Mouse (Mus musculus) hematopoietic stem cell, adult 5-6 weeks (primary cell): Measurements from ENCODE around the gene Tmem238l. TPM values are rescaled to one million over a fixed set of nuclear protein-coding genes. Genes with fewer than 3 reads are reported as not detected.
A peak's percentile ranks its signal among the peaks of the same experiment; 100 is the strongest.

Source experiments
- ATAC-seq, 2 experiments: fragments of 125-278 bp in 1 of 2; replicated peaks in 1 of 2; 2 replicates each; pipeline ENCODE4 v1.8.0; 2016 to 2017; ENCODE audit warnings: inconsistent platforms in 2 of 2, mild to moderate bottlenecking in 2 of 2, moderate number of reproducible peaks in 2 of 2, low read depth in 1 of 2, moderate TSS enrichment in 1 of 2; ENCODE audit not compliant: low FRiP score in 2 of 2, poor library complexity in 2 of 2, severe bottlenecking in 2 of 2, insufficient read depth in 1 of 2, low TSS enrichment in 1 of 2
- total RNA-seq: library from RNA; stranded (forward); fragments of 172-1452, 232-1000 nt; gene quantifications from 2 replicates; pipeline ENCODE4 v1.2.3, GENCODE M21; 2017

Tmem238l gene
- total RNA-seq, 1 experiment from 2014 or later = not detected

DNA sequence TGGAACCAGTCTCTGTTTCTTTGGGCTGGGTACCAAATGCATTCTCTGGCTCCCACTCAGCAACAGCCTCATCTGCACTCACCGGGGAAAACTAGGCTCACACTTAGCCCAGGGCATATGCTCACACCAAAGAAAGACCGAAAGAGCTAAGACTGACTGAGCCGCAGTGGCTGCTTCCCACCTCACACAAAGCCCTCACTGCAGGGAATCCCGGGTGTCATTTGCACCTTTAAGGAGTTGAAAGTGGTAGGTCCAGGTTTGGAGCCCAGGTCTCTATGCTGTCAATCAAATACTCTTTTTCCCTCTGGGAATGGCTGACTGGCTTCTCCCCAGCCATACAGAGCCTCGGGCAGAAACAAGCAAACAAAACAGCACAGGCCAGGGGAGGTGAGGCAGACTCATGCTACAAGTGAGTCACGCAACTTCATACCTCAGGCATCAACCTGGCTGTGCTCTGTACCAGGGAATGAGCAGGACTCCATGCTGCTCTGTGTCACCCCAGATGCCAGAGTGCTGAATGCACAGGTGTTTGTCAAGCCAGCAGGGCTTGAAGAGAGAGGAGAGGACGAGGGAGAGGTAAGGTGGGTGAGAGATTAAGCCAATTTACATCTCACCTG, 10.2 kb downstream of the Tmem238l start:
- no peak for ATAC-seq

DNA sequence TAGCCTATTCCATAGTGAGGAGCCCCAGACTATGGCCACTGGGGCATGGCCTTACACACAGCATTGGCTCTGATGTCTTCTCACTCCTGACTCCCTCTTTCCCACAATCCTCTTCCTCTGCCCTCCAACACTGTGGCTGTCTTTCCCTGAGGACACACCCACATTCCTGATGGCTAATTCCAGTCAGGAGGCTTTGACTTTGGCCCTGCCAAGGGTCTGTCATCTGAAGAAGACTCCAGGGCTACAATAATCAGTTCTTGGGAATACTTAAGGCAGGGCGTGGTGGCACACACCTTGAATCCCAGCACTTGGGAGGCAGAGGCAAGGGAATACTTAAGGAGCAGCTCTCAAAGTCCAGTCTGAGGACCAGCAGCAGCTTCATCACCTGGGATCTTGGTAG, 12.1 kb downstream of the Tmem238l start:
- no peak for ATAC-seq

DNA sequence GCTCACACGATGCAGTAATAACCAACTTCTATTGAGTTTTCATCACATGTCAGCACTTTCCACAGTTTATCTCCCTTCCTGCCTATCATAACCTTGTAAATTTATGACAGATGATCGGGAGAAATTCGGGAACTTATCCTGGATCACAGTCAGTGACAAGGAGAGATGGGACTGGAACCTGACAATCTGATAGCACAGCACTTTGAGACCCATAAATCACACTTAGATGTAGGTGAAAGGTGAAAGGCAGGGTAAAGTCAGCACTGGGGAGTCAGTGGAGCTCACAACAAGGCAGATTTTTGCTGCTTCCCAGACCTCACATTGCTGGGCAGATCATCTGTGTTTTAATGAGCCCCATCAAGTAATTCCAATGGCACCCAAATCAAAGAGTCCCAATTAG, 17.1 kb downstream of the Tmem238l start:
- ATAC-seq = no peak

DNA sequence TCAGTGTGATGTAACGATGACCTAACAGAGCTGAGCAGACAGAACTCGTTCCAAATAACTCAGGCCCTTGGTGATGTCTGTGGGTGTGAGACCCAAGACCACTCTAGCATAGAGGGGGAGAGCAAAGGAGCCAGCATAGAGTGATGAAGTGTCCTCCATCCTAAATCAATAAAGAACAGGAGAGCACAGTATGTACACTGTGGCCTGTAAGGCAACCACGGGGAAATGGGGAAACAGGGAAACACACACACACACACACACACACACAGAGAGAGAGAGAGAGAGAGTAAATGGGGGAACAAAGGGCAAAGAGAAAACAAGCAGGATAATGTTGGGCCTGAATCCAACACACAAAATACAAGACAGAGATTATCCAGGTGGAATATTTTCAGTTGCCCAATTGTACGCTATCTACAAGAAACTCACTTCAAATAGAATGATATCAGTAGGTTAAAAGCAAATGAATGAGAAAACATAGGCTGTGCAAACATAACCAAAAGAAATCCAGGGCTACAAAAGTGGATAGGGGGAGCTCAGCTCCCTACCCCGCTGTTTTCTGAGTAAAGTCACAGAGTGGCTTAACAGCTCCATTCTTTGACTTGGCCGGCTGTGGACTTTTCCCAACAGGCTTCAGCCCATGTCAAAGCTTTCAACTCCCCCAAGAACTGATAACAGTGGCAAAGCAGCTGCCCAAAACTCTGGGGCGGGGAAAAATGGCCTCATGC, 19.3 kb downstream of the Tmem238l start:
- no peak for ATAC-seq

DNA sequence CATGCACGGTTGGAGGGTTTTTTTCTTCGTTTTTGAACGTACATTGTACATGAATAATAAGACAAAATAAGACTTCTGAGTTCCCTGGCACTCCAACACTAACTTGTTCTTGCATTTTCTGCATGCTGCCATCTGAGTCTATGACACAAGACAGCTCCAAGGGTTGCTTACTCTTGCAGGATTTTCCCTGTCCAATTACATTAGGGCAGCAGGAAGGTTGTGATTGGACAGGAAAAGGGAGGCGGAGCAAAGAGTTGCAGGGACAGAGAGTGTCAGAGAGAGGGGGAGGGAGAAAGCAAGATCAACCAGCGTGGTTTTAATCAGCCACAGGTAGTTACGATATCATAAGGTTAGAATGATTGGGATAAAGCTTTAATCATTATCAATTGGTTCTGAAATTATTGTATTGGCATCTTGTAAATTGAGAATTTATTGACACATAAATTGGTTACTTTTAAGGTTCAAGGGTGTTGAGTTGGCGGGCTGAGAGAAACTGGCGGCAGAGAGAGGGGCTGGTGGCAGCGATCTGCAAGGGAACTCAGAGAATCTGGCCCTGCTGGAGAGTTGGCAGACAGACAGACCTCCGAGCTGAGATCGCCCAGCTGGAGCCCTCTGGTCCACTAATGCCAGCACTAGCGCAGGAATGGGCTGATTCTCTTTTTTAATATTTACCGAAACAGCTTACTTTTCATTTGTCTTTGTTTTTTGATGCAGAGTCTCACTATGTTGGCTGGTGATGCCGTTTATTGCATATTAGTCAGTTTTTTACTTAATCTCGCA, 25.1 kb downstream of the Tmem238l start:
- ATAC-seq = no peak

DNA sequence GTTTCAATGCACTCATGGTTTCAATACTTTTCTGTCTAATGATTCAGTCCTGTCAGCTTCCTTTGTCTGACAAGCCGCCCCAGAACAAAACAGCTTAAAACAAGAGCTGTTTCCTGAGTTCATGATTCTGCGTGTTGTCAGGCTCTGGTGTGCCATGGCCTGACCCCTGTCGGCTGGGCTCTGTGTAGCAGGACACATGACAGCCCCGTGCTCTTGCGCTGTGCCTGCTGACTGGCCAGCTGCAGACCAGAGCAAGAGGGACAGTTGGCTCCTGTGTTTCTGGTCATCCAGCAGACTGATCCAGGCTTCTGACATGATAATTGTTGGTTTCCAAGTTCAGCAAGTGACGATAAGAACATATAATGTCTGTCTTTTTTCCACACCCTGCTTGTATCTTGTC, 26.4 kb downstream of the Tmem238l start:
- peak; percentile 76 to 88 for ATAC-seq

DNA sequence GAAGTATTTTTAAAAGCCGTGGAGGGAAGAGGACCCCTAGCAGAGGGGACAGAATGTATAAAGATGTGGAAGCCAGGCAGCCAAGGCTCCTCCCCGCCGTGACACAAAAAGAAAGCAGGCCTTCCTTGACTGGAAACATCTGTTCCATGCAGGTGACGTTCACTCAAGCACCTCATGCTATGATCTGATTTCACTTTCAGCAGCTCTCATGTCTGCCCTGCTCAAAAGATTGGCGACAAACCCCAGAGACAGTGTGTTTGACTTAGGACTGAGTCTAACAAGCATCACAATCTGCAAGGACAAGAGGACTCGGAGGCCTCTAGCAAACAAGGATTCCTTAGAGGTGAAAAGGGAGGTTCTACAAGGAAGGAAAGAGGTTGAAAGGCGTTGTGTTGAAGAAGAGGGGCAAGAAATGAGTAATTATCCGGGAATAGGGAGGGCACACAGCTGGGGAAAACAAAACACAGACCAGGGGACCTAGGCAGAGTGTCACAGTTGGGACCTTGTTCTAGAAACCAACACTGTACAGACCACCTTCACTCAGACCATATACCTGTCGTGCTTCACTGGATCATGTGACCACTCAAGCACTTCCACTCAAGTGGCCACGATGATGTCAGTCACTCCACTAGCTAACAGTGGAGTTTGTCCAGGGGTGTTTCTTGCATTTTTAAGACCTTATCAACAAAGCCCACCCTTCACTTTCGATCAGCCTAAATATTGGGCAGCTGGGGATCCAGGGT, 27.2 kb downstream of the Tmem238l start:
- no peak for ATAC-seq

DNA sequence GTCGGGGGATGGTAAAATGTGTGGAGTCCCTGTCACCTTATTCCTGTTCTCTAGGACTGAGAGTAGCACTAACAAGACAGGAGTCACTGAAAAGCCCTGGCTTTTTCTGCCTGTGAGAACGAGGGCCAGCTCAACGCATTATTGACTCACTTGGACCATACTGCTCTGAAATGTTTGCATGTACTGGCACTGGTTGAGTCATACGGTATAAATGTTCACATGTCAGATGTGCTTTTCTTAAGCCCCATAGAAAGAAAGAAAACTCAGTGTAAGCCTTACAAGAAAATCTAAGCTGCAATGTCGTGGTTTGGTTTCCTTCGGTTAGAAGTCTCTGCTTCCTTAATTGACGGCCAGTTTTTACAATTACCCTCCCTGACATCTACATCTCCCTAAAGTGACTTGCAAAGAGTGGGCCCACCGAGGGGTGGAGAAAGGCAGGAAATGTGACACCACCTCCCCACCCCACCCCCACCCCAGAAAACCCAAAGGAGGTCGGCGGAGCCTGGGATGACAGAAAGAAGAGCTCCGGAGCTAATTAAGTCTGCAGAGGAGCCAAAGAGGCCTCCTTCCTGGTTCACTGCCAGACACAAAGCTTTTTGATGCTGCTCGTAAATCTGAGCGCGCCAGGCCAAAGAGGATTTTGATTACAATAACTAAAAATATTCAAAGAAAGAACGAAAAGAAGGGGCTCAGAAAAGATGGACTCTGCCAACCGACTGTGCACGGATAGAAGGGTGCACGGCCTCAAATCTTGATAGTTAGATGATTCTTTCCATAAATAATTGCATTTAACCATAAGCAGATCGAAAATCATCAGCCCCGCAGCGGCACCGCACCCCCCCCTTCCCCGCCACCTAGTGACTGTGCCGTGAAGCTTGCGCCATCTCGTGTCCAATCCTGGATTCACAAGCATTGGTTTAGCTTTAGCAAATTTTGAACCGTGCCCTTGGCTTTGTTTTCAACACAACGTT, 28.0 kb downstream of the Tmem238l start:
- peak; percentile 81 to 82 for ATAC-seq

DNA sequence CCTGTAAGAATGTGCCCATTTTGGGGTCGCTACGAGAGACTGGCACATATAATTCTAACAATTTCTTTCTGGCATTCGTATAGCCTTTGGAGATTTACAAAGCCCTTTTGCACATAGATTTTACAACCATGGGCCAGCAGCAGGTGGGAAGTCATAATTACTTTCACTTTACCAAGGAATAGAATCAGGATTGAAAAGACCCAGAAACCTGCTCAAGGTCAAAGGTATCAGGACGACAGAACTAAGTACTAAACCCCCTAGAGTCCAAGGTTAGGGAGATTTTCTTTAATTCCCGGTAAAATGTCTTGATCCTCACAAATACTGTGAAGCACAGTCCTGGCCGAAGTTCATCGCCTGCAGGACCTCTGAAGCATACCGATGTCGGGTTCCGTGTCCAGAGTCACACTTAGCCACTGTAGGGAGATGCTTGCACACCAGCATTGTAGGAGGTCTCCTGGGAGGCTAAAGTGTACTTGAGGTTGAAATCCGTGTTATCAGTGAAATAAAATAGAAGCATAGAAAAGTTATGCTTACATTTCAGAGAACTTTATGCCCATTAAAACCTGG, 28.8 kb downstream of the Tmem238l start:
- ATAC-seq = peak; percentile 4 to 67; a peak in 2 of 4 replicates

DNA sequence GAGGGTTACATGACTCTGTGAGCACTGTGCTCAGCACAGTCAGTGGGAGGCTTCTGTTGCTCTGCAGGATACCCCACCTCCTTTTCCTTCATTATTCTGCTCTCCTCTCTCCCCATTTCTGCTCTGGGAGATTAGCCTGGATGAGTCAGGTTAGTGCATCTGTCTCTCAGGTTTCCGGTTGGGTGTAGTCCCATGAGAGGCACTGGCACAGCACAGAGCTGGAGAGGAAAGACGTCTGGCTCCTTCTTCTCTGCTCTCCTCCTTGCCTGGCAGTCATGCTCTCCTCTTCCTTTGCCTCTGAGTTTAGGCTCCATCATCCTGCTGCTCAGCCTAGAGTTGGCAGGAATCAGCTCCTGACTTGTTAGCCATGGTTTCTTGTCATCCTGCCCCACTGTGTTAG, 35.7 kb downstream of the Tmem238l start:
- ATAC-seq = no peak

DNA sequence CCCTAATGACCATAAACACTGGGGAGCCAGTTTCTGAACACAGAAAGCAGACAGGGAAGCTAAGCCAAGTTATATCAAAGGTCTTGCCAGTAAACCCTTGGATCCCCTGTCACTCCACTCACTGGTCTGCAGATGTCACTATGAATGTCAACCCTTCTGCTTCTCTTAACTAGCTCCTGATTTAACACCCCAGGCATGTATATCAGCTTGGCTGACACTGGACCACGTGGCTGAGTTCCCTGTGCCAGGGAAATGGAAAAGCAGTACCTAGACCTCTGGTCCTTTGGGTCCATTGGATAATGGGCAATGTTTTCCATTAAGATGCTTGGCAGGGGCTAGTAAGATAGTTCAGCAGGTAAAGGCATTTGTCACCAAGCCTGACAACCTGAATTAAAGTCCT, 37.2 kb downstream of the Tmem238l start:
- ATAC-seq = no peak

DNA sequence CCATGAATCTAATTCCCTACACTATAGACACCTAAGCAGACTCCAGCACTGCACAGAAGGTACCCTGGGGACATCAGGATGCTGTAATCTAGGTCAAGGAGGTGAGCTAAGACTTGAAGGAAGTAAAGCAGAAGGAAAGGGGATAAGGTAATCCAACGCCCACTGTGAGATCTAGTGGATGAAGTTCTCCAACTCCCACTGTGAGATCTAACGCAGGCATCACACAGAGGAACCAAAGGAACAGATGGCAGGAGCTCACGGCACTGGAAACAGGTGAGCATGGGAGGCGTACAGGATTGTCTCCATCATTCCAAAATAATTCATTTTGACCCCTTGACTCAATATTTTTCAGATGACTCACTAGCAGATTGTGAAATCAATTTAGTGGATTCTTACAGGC, 40.0 kb downstream of the Tmem238l start:
- no peak for ATAC-seq

DNA sequence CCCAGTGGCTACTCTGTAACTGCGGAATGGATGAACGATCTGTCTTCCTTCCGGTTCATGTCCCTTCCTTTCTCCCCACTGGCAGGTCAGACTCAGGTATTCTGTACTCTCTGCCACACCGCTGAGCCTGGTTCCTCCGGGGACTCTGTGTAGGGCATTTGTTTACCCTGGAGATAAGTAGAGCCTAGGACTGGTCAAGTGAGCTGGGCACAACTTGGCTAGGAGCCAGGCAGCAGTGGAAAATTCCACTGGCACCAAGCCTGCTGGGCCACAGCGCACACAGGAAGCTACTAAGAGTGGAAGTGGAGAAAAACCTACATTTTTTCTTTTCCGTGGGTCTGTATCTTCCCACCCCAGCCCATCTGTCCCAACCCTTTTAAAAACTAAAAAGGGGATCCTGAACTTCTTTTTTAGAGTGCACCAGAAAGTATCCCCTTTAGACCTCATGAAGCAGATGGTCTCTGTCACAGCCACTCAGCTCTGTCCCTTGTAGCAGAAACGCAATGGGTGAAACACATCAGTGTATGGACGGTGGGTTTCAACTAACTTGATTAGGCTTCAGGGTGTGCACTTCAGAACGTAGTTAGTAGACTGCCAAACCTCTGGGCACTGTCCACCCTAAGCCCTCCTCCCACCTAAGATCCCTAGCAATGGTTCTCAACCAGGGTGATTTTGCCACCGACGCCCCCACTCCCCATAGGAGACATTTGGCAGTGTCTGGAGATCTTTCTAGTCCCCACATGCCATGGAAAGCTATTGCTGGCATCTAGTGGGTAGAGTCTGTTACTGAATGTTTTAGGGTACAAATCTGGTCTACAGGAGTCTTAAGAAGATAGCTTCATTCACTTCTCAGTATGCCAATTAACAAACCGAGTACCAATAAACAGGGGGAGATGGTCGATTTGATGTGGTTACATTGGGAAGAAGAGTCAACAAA, 42.3 kb downstream of the Tmem238l start:
- ATAC-seq = no peak

DNA sequence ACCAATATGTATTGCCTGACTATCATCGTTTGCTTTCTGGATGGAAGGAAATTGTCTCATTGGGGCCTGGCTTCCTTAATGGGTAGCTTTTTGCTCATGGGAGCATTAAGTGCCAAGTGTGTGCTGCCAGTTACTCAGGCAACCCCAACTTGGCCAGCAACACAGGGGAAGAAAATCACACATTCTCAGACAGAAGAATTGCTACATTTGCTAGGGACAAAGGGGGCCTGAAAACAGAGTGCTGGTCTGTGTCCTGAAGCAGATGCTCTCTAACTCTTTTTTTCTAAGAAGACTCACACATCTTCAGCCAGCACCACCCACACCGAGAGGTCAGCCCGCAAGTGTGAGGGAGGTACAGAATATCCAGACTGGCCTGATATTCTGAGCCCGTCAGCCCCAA, 44.2 kb downstream of the Tmem238l start:
- no peak for ATAC-seq

DNA sequence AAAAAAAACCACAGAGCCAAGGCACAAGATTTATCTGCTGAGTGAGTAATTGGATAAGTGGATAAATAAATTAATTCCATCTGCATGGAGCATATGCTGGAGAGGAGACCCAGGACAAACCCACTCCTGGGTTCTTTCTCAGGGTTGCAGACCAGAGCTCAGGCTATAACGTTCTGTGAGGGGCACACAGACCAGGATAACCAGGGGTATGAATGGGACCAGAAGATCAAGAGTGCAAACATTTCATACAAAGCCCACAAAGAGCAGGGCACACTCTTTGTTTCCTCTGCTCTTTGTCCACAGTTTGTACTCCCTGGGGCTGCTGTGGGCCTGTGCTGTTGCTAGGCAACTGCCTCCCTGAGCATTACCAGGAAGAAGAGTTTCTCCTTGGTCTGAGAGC, 45.3 kb downstream of the Tmem238l start:
- no peak for ATAC-seq

DNA sequence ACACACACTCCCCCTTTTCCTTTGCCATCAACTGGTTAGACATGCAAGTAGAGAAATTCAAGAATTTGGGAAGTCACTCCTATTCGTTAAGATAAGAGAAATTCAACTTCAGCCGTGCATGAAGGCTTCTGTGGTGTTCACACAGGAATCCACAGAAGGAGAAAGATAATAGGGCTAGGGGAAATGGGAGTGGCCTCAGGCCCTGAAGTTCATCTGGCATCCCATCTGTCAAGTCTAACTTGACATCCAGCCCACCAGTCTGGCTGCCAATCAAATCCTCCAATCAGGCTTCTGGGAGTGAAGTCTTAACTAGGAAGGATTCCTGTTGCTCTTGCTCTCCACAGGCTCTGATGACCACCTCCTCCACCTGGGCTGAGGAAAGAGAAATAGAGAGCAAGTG, 46.5 kb downstream of the Tmem238l start:
- ATAC-seq = no peak
